Mouse (Mus musculus): ENCODE results near the gene Setd7. TPM values are rescaled to one million over a fixed set of nuclear protein-coding genes. Genes with fewer than 3 reads are reported as not detected.
A peak's percentile ranks its signal among the peaks of the same experiment; 100 is the strongest.

Setd7 gene
- polyA plus RNA-seq, 1 experiment from 2014 or later, result 5.0 TPM

DNA sequence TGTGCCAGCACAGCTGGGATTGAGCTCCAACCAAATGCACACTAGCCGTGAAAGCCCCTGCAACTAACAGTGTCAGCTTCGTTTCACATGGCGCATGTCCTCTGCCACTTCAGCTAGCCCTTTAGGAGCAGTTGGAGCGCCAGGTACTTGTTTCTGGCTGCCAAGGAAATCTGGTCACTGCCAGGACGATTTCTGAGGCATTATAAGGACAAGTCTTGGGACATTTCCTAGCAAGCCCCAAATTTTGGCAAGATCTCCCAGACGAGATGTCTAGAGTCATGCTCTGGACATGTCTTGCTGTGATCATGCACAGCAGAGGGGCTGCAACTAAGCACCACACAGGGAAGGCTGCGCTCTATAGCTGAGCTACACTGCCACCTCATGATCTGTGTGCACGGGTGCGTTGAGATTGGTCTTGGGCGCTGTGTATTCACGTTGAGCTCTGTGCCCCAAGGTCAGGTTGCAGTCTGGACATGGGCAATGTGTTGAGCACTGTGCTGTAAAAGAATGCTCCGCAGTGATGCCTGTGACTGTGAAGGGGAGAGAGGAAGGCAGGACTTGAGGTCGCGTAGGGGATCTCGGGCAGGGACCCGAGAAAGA is 35.4 kb downstream of the Setd7 start:
- WGBS, result 90% methylated on average over 16 of the region's 16 CpGs
- peaks cover 98% of the 10 kb centered on the region for H3K36me3 ChIP-seq (replicated peaks)

DNA sequence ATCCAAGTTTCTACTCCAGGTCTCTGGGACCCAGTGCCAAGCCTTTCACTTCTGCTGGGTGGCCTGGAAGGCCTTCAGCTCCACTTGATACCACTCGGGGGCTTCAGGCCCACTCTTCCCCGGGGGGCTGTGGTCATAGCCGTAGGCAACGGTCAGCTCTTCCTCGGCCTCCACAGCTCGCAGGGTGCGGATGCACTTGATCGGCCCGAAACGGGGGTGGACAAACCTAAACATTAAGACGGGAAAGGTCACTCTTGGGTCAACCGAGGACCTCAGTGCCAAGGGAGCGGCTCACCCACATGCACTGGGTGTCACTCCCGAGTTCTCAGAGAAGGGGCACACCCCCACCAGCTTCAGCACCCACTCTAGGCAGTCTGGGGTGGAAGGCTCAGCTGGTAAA is 39.4 kb downstream of the Setd7 start:
- Histone ChIP-seq H3K27ac (no peak overlapping the region), H3K27me3 (ENCODE audit: poor library complexity, severe bottlenecking) (no peaks in the 10 kb centered on the region), H3K36me3 (replicated peaks) (peaks cover 83% of the 10 kb centered on the region), H3K4me3 (no peak overlapping the region), H3K9me3 (peaks cover 3% of the 10 kb centered on the region; the same call in 1 of the 2 replicates), H3K4me1 (peaks cover 13% of the 10 kb centered on the region)
- 90% methylated on average over 14 of the region's 14 CpGs for WGBS
- DNase-seq (ENCODE audit: extremely low spot score, low spot score), result no peak

More for the DNA sequence above, 35.4 kb downstream of the Setd7 start:
- Histone ChIP-seq H3K4me1 (no peaks in the 10 kb centered on the region), H3K27me3 (ENCODE audit: poor library complexity, severe bottlenecking) (no peaks in the 10 kb centered on the region), H3K4me3 (no peak overlapping the region), H3K9me3 (peaks cover 3% of the 10 kb centered on the region; the same call in 1 of the 2 replicates), H3K27ac (no peak overlapping the region)
- DNase-seq (ENCODE audit: extremely low spot score, low spot score), result no peak

GRCm38 (mm10) chr3:51518763-51519121 is 41.9 kb downstream of the Setd7 start:
- Histone ChIP-seq H3K4me3 (no peak overlapping the region), H3K9me3 (no peaks in the 10 kb centered on the region), H3K27me3 (ENCODE audit: poor library complexity, severe bottlenecking) (no peaks in the 10 kb centered on the region), H3K4me1 (peaks cover 13% of the 10 kb centered on the region), H3K36me3 (replicated peaks) (peaks cover 61% of the 10 kb centered on the region), H3K27ac (peak overlapping the region; percentile 67)
- DNase-seq (ENCODE audit: extremely low spot score, low spot score), result no peak
- 65% methylated on average over 8 of the region's 8 CpGs for WGBS

- H3K4me3 ChIP-seq, result no peak overlapping the region
- H3K4me1 ChIP-seq, result peaks cover 13% of the 10 kb centered on the region
- peak overlapping the region; percentile 67 for H3K27ac ChIP-seq
- H3K27me3 ChIP-seq (ENCODE audit: poor library complexity, severe bottlenecking), result no peaks in the 10 kb centered on the region
- WGBS, result 76% methylated on average over 12 of the region's 12 CpGs
- H3K9me3 ChIP-seq, result no peaks in the 10 kb centered on the region
- no peak for DNase-seq (ENCODE audit: extremely low spot score, low spot score)
- H3K36me3 ChIP-seq (replicated peaks), result peaks cover 54% of the 10 kb centered on the region
These were observed 42.6 kb downstream of the Setd7 start for GRCm38 (mm10) chr3:51517878-51518762.

- no peaks in the 10 kb centered on the region for H3K27me3 ChIP-seq (ENCODE audit: poor library complexity, severe bottlenecking)
- H3K36me3 ChIP-seq (replicated peaks), result peaks cover 48% of the 10 kb centered on the region
- no peak for DNase-seq (ENCODE audit: extremely low spot score, low spot score)
- peaks cover 13% of the 10 kb centered on the region for H3K4me1 ChIP-seq
- H3K4me3 ChIP-seq, result no peak overlapping the region
- no peak overlapping the region for H3K27ac ChIP-seq
- H3K9me3 ChIP-seq, result no peaks in the 10 kb centered on the region
- 83% methylated on average over 4 of the region's 4 CpGs for WGBS
These were observed 43.2 kb downstream of the Setd7 start for GRCm38 (mm10) chr3:51517467-51517866.

GRCm38 (mm10) chr3:51511983-51512382 is 48.7 kb downstream of the Setd7 start:
- no peak for DNase-seq (ENCODE audit: extremely low spot score, low spot score)
- WGBS, result 96% methylated on average over 5 of the region's 5 CpGs
- peaks cover 11% of the 10 kb centered on the region for H3K36me3 ChIP-seq (replicated peaks)
- H3K9me3 ChIP-seq, result no peaks in the 10 kb centered on the region
- no peaks in the 10 kb centered on the region for H3K4me1 ChIP-seq
- no peak overlapping the region for H3K4me3 ChIP-seq
- no peak overlapping the region for H3K27ac ChIP-seq
- no peaks in the 10 kb centered on the region for H3K27me3 ChIP-seq (ENCODE audit: poor library complexity, severe bottlenecking)

- no peaks in the 10 kb centered on the region for H3K27me3 ChIP-seq (ENCODE audit: poor library complexity, severe bottlenecking)
- peaks cover 5% of the 10 kb centered on the region for H3K36me3 ChIP-seq (replicated peaks)
- WGBS, result 28% methylated on average over 8 of the region's 8 CpGs
- H3K4me1 ChIP-seq, result no peaks in the 10 kb centered on the region
- no peak overlapping the region for H3K4me3 ChIP-seq
- peak; percentile 69 for DNase-seq (ENCODE audit: extremely low spot score, low spot score)
- H3K27ac ChIP-seq, result peak overlapping the region; percentile 37
- H3K9me3 ChIP-seq, result no peaks in the 10 kb centered on the region
These were observed 49.8 kb downstream of the Setd7 start for GRCm38 (mm10) chr3:51510903-51511302.

DNA sequence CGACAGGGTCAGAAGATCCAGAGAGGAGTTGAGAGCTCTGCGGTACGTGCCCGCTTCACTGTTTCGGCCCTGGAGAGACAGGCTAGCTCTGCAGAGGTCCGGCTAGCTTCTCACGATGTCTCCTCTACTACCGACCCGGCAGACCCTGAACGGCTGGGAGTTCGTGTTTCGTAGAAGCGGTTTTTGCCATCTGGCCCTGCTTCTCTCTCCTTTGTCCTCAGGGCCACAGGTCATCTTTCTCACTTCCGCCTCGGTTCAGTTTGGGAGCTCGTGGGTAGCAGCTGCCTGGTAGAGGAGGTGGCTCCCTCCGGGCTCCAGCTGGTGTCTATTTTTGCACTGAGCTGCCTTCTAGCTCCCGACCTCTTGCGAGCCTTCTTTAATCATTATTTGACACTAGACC is 55.2 kb downstream of the Setd7 start:
- Histone ChIP-seq H3K9me3 (no peaks in the 10 kb centered on the region), H3K36me3 (replicated peaks) (no peaks in the 10 kb centered on the region), H3K27ac (peak overlapping the region; percentile 65; the same call in 1 of the 2 replicates), H3K4me1 (peaks cover 11% of the 10 kb centered on the region), H3K27me3 (ENCODE audit: poor library complexity, severe bottlenecking) (no peaks in the 10 kb centered on the region), H3K4me3 (no peak overlapping the region)
- peak; percentile 41 for DNase-seq (ENCODE audit: extremely low spot score, low spot score)
- 65% methylated on average over 19 of the region's 19 CpGs for WGBS

GRCm38 (mm10) chr3:51504385-51504952 is 56.2 kb downstream of the Setd7 start:
- 81% methylated on average over 11 of the region's 11 CpGs for WGBS
- Histone ChIP-seq H3K27me3 (ENCODE audit: poor library complexity, severe bottlenecking) (no peaks in the 10 kb centered on the region), H3K27ac (no peak overlapping the region), H3K9me3 (no peaks in the 10 kb centered on the region), H3K4me1 (peaks cover 11% of the 10 kb centered on the region), H3K36me3 (replicated peaks) (no peaks in the 10 kb centered on the region), H3K4me3 (no peak overlapping the region)
- no peak for DNase-seq (ENCODE audit: extremely low spot score, low spot score)

DNA sequence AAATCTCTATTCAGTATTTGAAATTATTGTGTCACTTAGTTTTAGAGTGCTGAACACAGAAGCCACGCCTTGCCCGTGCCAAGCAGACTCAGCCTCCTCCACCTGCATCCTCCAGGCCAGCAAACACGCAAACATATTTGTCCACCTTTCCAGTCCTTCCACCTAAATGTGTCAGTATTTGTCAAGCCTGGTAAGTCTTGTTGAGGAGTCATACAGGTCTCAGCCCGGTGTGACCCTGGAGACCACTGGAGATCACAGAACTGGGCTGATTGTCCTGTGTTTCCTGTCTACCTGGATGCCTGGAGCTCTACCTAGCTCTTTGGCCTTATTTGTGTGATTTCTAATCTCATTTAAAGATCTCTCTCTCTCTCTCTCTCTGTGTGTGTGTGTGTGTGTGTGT is 60.8 kb downstream of the Setd7 start:
- Histone ChIP-seq H3K4me1 (peaks cover 7% of the 10 kb centered on the region; the same call in 1 of the 2 replicates), H3K36me3 (replicated peaks) (peaks cover 17% of the 10 kb centered on the region), H3K27me3 (ENCODE audit: poor library complexity, severe bottlenecking) (no peaks in the 10 kb centered on the region), H3K27ac (no peak overlapping the region), H3K4me3 (no peak overlapping the region), H3K9me3 (no peaks in the 10 kb centered on the region)
- no peak for DNase-seq (ENCODE audit: extremely low spot score, low spot score)
- WGBS, result 93% methylated on average over 4 of the region's 4 CpGs

DNA sequence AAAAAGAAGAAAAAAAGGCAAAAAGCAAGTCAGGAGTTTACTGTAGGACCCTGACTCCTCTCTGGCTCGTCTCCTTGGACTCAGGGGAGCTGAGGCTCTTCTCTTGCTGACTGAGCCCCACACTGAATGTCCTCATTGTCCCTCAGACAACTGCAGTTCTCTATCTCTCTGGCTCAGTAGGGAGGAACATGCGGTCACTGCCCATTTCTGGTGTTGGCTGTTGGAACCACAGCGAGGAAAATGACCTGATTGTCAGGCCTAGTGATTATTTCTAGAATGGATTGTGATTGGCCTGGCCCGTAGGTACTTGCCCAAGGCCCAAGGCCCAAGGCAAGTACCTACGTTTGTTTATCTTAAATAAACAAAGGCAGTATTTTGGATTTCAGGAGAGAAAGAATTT is 62.0 kb downstream of the Setd7 start:
- Histone ChIP-seq H3K4me1 (no peaks in the 10 kb centered on the region), H3K27ac (no peak overlapping the region), H3K4me3 (no peak overlapping the region), H3K27me3 (ENCODE audit: poor library complexity, severe bottlenecking) (no peaks in the 10 kb centered on the region), H3K9me3 (no peaks in the 10 kb centered on the region), H3K36me3 (replicated peaks) (peaks cover 28% of the 10 kb centered on the region)
- no peak for DNase-seq (ENCODE audit: extremely low spot score, low spot score)
- WGBS, result 84% methylated on average over 5 of the region's 5 CpGs

GRCm38 (mm10) chr3:51497978-51498377 is 62.7 kb downstream of the Setd7 start:
- H3K36me3 ChIP-seq (replicated peaks), result peaks cover 34% of the 10 kb centered on the region
- H3K4me3 ChIP-seq, result no peak overlapping the region
- H3K4me1 ChIP-seq, result no peaks in the 10 kb centered on the region
- H3K27me3 ChIP-seq (ENCODE audit: poor library complexity, severe bottlenecking), result no peaks in the 10 kb centered on the region
- 94% methylated on average over 1 of the region's 1 CpGs for WGBS
- DNase-seq (ENCODE audit: extremely low spot score, low spot score), result no peak
- no peaks in the 10 kb centered on the region for H3K9me3 ChIP-seq
- no peak overlapping the region for H3K27ac ChIP-seq

- Histone ChIP-seq H3K4me3 (no peak overlapping the region), H3K4me1 (no peaks in the 10 kb centered on the region), H3K27ac (no peak overlapping the region), H3K9me3 (no peaks in the 10 kb centered on the region), H3K36me3 (replicated peaks) (peaks cover 36% of the 10 kb centered on the region), H3K27me3 (ENCODE audit: poor library complexity, severe bottlenecking) (no peaks in the 10 kb centered on the region)
- WGBS, result 95% methylated on average over 9 of the region's 9 CpGs
- no peak for DNase-seq (ENCODE audit: extremely low spot score, low spot score)
These were observed 65.0 kb downstream of the Setd7 start for GRCm38 (mm10) chr3:51495646-51496045.

Data from forebrain, embryonic 10.5 days (tissue).